Mouse (Mus musculus) urinary bladder, postnatal 14 days (tissue): ENCODE measurements around the gene Btbd16.

Source experiments
- DNase-seq: peaks from one replicate; pipeline ENCODE4 v3.0.0; 2021; ENCODE audit warnings: low spot score

Btbd16 gene

GRCm38 (mm10) chr7:130773914-130774630 is at the start of gene Btbd16:
TSS of gene Btbd16 (plus strand) at chr7:130774069.
- DNase-seq = no peak

- DNase-seq = no peak
Measured at GRCm38 (mm10) chr7:130726185-130726584, 47.7 kb upstream of the Btbd16 start.

GRCm38 (mm10) chr7:130726724-130727422 is 47.0 kb upstream of the Btbd16 start:
- no peak for DNase-seq

GRCm38 (mm10) chr7:130727560-130727959 is 46.3 kb upstream of the Btbd16 start:
- DNase-seq = no peak

GRCm38 (mm10) chr7:130731792-130732191 is 42.1 kb upstream of the Btbd16 start:
- no peak for DNase-seq

- no peak for DNase-seq
Measured at GRCm38 (mm10) chr7:130732908-130733307, 41.0 kb upstream of the Btbd16 start.

- DNase-seq = no peak
Measured at GRCm38 (mm10) chr7:130733423-130733822, 40.4 kb upstream of the Btbd16 start.

GRCm38 (mm10) chr7:130734195-130734787 is 39.6 kb upstream of the Btbd16 start:
- no peak for DNase-seq

- DNase-seq = no peak
Measured at GRCm38 (mm10) chr7:130741099-130741498, 32.8 kb upstream of the Btbd16 start.

- no peak for DNase-seq
Measured at GRCm38 (mm10) chr7:130743239-130744025, 30.4 kb upstream of the Btbd16 start.

- DNase-seq = no peak
Measured at GRCm38 (mm10) chr7:130749165-130749564, 24.7 kb upstream of the Btbd16 start.

GRCm38 (mm10) chr7:130750752-130751490 is 22.9 kb upstream of the Btbd16 start:
- no peak for DNase-seq

- no peak for DNase-seq
Measured at GRCm38 (mm10) chr7:130751678-130752077, 22.2 kb upstream of the Btbd16 start.

- DNase-seq = peak; percentile 14
Measured at GRCm38 (mm10) chr7:130754790-130755189, 19.1 kb upstream of the Btbd16 start.

- no peak for DNase-seq
Measured at GRCm38 (mm10) chr7:130756343-130756835, 17.5 kb upstream of the Btbd16 start.

GRCm38 (mm10) chr7:130757326-130757865 is 16.5 kb upstream of the Btbd16 start:
- no peak for DNase-seq

GRCm38 (mm10) chr7:130762071-130762897 is 11.6 kb upstream of the Btbd16 start:
- peak; percentile 71 for DNase-seq

GRCm38 (mm10) chr7:130764160-130764559 is 9.7 kb upstream of the Btbd16 start:
- no peak for DNase-seq

- no peak for DNase-seq
Measured at GRCm38 (mm10) chr7:130766411-130767170, 7.3 kb upstream of the Btbd16 start.
